Mouse (Mus musculus) thymus, adult 2 months (tissue): ENCODE data around the gene Ppp1r10.

Experiments used
- CTCF ChIP-seq: fragments of 200-500 bp; IDR thresholded peaks from 2 replicates; pipeline ENCODE4 v1.5.1; 2012; ENCODE audit warnings: mild to moderate bottlenecking, control low read depth, low read length, moderate library complexity, borderline replicate concordance; ENCODE audit not compliant: control insufficient read depth, poor library complexity, insufficient read depth; ENCODE audit errors: extremely low read depth
- POLR2A ChIP-seq: fragments of 200-500 bp; IDR thresholded peaks from 2 replicates; pipeline ENCODE4 v1.6.1; 2012; ENCODE audit warnings: mild to moderate bottlenecking, low read length, control low read depth, moderate library complexity; ENCODE audit not compliant: control insufficient read depth, poor library complexity, insufficient read depth; ENCODE audit errors: extremely low read depth

GRCm38 (mm10) chr17:35897644-35898573, 18.3 kb upstream of the Ppp1r10 start:
- no peak for TF ChIP-seq POLR2A
- no peak for TF ChIP-seq CTCF
